Mouse (Mus musculus): ENCODE results near the gene Sf1.

Gene Sf1

DNA sequence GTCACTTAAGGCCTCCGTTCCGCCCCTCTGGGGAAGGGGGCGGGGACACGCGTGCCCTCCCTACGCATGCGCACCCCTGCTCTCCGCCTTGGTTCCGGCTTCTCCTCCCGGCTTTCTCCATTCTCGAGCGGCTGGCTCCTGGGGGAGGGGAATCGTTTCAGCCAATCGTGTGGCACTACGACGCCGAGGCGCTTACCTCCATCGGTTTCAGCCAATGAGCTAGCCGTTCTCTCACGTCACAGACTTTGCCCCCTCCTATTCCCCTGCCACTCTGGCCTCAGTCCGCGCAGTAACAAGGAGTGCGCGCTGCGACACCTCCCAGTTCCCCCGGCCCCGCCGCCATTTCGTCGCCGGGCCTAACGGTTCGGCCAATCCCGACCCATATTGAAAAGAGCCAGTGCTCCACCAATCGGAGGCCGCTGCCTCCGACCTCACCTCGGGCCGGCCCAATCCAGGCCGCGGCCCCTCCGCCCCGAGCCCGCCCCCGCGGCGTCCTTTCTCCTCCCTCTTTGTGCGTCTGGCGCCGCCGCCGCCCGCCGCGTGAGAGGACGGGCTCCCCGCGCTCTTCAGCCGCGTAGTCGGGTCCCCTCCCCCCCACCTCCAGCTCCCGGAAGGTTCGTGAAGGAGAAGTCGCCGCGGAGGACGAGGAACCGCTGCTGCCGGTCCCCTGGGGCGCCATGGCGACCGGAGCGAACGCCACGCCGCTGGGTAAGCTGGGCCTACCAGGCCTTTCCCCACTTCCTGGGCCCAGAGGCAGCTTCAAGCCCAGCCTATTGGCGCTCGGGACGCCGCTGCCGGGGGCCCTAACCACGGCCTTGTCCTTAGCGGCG is at the start of gene Sf1:
Sf1 (plus strand) TSS at position 280 of the 830 bp plus-strand sequence.
- in situ Hi-C loops (cut with MboI; ENCODE audit: low sequenced_read_pairs), result no loop called here

DNA sequence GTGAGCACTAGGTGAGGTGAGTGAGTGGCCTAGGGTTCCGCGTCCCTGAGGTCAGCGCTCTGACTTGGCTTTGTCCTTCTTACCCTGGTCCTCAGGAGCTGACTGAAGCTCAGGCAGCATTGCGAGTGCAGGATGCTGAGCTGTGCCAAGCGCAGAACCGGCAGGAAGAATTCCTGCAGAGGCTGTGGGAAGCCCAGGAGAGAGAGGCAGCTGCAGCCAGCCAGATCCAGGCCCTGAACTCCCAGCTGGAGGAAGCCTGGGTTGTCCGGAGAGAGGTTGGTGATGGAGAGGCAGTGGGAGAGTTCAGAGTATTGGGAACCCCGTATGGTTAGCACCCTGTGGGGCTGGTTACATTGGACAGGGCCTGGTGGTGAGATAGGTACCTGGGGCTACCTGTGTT is 49.7 kb upstream of the Sf1 start:
- in situ Hi-C loops (cut with MboI; ENCODE audit: low sequenced_read_pairs), result no loop called here

DNA sequence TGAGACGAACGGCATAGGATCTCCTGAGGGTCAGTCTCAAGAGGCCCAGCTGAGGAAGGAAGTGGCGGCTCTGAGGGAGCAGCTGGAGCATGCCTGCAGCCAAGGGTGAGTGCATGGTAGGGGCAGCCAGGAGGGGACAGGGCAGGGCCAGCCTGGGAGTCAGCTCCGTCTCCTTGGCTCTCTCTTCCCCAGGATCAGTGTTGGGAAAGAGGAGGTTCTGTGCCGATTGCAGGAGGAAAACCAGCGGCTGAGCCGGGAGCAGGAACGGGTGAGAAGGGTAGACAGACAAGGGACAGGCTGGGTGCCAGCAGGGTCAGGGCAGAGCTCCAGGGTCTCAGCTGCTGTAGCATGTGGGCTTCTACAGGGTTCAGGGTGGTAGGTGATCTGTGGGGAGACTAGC is 49.0 kb upstream of the Sf1 start:
- in situ Hi-C loops (cut with MboI; ENCODE audit: low sequenced_read_pairs), result no loop called here

DNA sequence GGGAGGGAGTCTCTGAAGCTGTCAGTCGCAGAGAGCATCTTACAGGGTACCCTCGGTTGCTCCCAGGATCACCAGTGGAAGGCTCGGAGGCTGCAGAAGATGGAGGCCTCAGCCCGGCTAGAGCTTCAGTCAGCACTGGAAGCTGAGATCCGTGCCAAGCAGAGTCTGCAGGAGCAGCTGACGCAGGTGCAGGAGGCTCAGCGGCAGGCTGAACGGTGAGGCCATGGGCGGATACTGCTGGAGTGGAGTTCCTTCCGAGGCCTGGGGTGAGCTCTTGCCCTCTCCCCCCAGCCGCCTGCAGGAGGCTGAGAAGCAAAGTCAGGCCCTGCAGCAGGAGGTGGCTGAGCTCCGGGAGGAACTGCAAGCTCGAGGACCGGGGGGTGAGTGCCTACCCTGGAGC is 47.9 kb upstream of the Sf1 start:
- in situ Hi-C loops (cut with MboI; ENCODE audit: low sequenced_read_pairs), result no loop called here

DNA sequence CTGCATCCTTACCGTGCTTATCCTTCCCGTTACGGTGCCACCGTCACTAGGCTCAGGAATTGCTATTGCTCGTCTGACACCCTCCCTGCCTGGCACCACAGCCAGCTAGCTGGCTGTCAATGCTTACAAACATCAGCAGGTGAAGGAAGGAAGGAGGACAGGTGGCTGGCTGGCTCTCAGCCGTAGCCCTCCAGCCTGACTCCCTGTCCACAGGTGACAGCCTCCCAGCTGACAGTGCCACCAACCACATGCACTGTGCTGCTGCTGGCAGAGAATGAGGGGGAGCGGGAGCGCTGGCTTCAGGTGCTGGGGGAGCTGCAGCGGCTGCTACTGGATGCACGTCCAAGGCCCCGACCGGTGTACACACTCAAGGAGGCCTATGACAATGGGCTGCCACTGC is 45.3 kb upstream of the Sf1 start:
- in situ Hi-C loops (cut with MboI; ENCODE audit: low sequenced_read_pairs), result no loop called here

DNA sequence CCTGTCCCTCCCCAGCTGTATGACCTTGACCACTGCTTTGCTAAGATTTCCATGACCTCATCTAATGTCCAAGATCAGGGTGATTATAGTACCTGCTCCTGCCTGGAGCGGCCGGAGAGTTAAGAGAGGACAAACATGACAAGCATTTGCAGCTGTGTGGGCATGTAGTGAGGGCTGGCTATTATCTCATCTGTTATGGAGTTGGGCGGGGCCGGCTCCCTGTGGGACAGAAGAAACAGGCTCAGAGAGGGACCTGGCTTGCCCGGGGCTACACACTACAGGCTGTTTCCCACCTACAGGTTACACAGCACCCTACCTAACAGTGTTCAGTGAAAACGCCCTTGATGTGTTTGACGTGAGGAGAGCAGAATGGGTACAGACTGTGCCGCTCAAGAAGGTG is 42.1 kb upstream of the Sf1 start:
- in situ Hi-C loops (cut with MboI; ENCODE audit: low sequenced_read_pairs), result no loop called here

DNA sequence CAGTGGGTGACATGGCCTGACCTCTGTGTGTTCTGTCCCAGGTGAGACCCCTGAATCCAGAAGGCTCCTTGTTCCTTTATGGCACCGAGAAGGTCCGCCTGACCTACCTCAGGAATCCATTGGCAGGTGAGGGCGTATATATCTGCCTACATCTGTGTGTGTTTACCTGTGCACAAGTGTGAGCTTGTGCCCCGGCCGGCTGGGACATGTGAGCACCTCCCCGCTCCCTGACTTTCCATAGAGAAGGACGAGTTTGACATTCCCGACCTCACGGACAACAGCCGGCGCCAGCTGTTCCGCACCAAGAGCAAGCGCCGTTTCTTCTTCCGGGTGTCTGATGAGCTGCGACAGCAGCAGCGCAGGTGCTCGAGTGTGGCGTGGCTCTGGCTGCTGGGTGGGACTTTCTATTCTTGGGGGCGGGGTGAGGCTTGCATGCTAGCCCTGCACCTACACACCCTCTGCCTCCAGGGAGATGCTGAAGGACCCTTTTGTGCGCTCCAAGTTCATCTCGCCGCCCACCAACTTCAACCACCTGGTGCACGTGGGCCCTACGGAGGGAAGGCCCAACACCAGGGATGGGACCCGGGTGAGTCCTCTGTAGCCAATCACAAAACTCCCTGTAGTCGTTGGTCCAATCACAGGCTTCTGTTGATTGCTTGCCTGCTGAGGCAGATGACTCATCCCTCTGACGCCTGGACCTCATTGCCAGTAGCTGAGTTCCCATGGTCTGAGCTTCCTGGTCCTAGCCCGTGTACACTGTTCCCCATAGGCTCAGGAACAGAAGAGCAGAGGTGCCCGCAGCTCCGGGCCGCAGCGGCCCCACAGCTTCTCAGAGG is 41.5 kb upstream of the Sf1 start:
- in situ Hi-C loops (cut with MboI; ENCODE audit: low sequenced_read_pairs), result no loop called here

DNA sequence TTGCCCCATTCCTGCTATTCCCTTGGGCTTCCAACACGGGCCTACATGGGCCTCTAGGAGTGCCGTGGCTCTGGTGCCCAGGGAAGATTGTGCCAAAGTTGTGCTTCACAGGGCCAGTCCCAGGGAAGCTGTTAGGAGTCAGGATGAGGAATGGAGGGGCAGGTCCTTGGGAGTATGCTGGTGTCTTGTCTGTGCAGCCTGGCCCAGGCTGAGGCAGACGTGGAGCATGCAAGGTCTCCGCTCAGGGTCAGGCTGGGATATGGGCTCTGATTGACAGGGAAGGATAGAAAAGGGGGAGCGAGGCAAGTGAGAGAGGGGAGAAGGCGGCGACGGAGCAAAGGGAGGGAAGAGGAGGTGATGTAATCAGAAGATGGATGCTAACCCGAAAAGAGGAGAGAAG is 38.7 kb upstream of the Sf1 start:
- in situ Hi-C loops (cut with MboI; ENCODE audit: low sequenced_read_pairs), result no loop called here

DNA sequence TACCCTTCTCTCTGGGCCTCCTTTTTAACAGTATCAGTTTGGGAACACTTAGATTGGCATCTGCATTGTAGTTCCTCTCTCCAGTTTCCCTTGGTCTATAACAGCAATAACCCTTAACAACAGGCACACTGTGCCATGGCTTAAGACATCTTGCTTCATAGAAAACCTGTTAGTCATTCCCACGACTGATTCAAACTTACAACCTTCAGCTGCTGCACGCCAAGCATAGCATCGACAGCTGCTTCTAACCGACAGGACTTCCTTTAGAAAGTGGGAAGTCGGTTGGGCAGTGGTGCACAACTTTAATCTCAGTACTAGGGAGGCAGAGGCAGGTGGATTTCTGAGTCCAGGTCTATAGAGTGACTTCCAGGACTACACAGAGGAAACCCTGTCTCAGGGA is 32.3 kb upstream of the Sf1 start:
- in situ Hi-C loops (cut with MboI; ENCODE audit: low sequenced_read_pairs), result no loop called here

DNA sequence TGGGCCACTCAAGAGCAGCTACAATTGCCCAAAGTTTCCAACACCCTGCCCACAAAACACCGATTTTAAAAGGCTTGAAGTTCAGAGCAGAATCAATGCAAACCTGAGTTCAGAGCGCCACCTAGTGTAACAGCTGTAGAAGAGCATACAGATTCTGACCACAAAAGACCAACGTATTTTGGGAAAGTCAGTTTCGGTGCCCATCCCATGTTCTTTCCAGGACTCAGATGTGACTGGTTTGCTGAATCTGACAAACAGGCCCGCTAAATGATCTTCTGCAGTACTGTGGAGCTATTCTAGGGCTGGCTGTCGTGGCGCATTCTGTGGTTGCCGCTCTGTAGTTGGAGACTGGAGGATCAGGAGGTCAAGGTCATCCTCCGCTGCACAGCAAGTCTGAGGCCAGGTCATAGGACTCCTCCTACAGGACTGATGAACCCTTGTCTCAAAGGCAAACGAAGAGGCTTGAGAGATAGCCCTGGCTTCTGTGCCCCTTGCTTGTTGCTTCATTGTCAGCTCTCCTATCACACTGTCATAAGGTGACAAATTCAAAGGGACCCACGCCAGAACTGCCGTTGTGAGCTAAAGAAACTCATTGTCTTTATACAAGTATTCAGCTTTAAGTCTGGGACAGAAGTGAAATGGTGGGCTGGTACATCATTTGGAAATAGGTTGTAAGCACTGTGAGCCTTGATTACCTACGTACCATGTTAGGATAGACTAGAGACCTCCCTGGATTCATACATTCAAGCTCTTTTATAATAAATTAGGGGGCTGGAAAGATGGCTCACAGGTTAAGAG is 31.6 kb upstream of the Sf1 start:
- in situ Hi-C loops (cut with MboI; ENCODE audit: low sequenced_read_pairs), result no loop called here

DNA sequence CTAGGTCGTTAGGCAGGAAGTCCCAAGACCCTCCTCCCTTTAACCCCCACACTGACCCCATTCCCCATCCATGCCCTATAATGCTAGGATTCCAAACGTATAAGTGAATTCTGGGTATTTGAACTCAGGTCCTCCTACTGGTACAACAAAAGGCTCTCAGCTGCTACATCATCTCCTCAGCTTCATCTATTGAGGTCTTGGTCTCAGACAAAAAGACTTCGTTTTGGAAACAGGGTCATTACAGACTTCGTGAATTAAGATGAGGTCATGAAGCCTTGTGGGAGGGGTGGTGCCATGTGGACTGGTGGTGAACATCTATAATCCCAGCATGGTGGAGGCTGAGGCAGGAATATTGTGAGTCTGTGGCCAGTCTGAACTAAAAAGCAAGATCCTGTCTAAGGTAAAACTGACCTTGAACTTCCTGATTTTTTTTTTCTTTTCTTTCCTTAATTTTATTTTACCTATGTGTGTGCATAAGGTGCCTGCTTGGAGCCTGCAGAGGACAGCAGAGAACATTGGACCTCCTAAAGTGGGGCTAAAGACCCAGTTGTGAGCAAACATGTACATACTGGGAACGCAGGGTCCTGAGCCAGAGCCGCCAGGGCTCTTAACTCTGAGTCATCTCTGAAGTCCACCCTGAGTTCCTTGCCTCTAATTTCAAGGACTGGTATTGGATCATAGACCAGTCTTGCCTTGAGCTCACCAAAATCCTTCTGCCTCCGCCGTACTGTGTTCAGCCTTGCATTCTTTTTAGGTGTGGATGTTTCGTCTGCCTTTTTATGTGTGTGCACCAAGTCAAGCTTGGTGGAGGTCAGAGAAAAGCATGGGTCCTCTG is 29.5 kb upstream of the Sf1 start:
- in situ Hi-C loops (cut with MboI; ENCODE audit: low sequenced_read_pairs), result no loop called here

DNA sequence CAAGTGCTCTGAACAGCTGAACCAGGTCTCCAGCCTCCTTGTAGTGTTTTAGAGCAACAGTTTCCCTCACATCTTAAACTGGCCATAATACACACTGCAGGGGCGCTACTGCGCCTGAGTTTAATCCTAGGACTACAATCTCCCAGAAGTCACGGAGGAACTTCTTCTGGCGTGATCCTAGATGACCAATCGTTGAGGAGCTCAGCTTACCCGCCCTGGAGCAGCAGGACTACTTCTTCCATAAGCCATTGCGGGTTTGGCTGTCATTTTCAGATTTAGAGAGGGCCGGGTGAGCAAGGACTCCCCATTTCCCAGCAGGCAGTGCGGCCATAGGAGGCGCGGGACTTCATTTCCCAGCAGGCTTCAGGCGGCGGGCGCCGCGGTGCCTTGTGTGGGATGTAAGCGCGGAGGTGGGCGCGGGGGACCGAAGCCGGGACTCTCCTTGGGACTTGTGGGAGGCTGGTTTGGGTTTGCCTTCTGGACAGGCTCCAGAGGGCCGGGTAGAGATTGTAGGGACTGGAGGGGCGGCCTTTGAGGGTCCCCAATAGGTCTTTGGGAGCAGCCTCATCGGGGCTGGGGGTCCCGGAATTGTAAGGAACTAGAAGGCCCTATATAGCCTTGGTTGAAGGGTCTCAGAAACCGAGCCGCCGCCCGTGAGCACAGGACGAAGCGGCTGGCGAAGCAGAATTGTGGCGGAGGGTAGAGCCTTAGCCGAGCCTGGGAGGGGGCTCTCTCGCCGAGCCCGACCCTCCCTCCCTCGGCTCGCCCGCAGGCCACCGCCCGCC is 28.6 kb upstream of the Sf1 start, which contains the start of gene Men1:
Men1 (plus strand) TSS at position 307 of the 785 bp plus-strand sequence.
- in situ Hi-C loops (cut with MboI; ENCODE audit: low sequenced_read_pairs), result no loop called here

DNA sequence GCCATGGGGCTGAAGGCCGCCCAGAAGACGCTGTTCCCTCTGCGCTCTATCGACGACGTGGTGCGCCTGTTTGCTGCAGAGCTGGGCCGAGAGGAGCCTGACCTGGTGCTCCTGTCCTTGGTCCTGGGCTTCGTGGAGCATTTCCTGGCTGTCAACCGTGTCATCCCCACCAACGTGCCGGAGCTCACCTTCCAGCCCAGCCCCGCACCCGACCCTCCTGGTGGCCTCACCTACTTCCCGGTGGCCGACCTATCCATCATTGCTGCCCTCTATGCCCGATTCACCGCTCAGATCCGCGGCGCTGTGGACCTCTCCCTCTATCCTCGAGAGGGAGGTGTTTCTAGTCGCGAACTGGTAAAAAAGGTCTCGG is 28.0 kb upstream of the Sf1 start:
- in situ Hi-C loops (cut with MboI; ENCODE audit: low sequenced_read_pairs), result no loop called here

DNA sequence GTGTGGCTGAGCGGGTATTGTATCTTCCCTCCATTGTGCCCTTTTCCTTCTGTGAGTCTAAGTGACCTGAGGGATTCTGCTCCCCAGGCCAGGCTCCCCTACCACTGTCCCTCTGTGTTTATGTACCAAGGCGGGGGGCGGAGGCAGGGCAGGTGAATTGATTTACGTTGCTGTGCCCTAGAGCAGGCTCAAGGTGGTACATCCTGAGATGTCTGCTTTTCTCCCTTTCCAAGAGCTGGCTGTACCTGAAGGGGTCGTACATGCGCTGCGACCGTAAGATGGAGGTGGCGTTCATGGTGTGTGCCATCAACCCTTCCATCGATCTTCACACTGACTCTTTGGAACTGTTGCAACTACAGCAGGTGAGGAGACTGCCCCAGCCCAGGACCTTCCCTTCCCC is 26.6 kb upstream of the Sf1 start:
- in situ Hi-C loops (cut with MboI; ENCODE audit: low sequenced_read_pairs), result no loop called here

DNA sequence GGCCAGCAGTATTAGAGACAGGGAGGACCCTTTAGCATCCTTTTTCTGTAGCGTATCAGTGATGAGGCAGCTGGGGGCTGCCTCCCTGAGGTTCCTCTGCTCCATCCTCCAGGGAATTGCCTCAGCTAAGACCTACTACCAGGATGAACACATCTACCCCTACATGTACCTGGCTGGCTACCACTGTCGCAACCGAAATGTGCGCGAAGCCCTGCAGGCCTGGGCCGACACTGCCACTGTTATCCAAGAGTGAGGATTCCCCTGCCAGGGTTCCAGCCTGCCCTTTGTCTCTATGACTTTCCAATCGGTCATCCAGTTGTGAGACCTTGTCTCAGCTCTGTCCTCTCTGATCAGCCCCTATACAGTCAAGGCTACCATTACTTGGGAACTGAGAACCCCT is 25.3 kb upstream of the Sf1 start:
- in situ Hi-C loops (cut with MboI; ENCODE audit: low sequenced_read_pairs), result no loop called here

DNA sequence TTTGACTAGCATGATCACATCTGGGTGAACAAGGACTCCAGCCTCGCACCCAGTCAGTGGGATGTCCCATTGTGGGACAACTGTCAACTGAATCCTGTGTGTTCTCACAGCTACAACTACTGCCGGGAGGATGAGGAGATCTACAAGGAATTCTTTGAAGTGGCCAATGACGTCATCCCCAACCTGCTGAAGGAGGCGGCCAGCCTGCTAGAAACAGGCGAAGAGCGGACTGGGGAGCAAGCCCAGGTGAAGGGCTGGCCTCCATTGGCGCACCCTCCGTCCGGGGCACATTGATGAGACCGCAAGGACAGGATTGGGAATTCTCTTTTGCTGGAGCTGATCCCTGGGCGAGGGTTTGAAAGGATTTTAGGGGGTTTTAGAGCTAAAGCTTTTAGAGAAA is 24.8 kb upstream of the Sf1 start:
- in situ Hi-C loops (cut with MboI; ENCODE audit: low sequenced_read_pairs), result no loop called here

DNA sequence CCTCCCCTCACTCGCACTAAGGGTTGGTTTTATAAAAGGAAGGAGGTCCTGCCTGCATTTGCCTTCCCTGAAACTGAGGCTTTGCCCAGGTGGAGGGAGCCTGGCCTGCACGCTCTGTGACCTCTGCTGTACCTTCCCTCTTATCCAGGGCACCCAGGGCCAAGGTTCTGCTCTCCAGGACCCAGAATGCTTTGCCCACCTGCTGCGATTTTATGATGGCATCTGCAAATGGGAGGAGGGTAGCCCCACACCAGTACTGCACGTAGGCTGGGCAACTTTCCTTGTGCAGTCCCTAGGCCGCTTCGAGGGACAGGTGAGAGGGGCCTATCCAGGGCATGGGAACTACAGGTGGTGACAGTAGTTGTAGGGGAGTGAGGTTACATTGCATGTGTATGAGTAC is 24.3 kb upstream of the Sf1 start:
- in situ Hi-C loops (cut with MboI; ENCODE audit: low sequenced_read_pairs), result no loop called here

DNA sequence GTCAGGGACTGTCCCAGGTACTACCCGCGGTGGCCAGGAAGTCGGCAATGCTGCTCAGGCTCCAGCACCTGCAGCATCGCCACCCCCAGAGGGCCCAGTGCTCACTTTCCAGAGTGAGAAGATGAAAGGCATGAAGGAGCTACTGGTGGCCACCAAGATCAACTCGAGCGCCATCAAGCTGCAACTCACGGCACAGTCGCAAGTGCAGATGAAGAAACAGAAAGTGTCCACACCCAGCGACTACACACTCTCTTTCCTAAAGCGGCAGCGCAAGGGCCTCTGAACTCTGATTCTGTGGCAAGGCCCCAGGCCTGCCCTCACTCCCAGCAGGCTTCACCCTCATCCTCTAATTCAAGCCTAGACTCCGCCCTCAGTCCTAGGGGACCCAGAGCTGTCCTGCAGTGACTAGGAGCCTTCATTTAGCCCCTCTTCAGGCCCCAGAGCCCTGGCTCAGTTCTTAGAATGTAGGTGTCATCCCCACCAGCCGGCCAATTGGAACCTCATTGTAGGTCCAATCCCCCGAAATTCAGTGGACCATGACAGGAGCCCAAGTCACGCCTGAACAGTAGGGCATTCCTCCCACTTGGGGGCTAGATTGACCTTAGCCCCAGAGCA is 23.5 kb upstream of the Sf1 start:
- in situ Hi-C loops (cut with MboI; ENCODE audit: low sequenced_read_pairs), result no loop called here

Measured in CH12F3 (cell line).